Mouse (Mus musculus) monocyte, adult 2 months (primary cell): ENCODE data around the gene Stom.

Source experiments
- DNase-seq, 2 experiments: peaks; one replicate each; pipeline ENCODE4 v3.0.0; 2022; ENCODE audit warnings: low spot score in 2 of 2, low read depth in 1 of 2

The Stom gene

DNA sequence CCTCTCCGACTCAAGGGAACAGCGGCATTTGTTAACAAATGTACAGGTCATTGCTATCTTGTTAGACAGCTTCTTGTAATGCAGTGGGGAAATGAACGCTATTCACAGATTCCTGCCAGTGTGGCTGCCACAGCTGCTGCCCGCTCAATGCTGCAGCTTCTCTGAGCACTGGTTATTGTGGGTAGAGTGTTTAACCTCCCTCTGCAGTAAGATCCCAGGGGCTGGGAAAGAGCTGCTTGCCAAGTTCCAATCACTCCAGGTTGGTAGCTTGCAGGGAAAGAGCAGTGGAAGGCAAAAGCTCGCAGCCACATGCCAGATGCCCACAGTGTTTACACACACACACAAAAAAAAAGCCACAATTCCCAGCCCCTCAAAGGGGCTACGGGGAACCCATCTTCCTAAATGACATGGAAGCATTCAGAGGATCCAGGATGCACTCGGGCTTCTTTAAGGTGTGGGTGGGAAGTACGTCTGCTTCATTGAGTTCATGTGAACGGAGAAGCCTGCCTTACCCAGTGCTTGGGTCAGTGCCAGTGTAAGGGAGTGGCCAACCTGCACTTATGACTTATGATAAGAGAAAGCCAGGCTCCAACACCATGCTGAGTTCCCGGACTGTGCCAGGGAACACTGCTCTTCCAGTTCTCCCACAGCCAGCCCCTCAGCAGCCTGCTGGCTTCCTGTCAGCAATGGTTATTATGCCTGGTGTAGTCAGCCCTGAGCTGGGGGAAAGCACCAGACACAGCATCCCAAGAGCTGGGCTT, 14.2 kb downstream of the Stom start:
- no peak for DNase-seq

DNA sequence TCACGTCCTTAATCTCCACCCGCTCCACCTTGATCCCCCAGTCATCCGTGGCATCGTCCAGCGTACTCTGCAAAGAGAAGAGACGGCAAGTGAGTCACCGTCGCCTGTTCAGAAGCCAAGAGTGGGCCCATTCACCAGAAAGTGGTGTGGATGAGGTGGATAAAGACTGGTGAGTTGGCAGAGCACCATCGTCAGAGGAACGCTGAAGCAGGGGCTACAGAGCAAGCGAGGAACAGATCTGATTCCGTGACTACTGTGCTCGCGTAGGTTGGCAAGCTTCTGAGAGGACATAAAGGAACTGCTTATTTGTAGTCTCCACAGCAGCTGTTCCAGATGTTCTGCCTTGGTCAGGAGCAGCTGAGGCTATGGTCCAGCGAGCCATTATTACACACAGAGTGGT, 16.4 kb downstream of the Stom start:
- DNase-seq: no peak

DNA sequence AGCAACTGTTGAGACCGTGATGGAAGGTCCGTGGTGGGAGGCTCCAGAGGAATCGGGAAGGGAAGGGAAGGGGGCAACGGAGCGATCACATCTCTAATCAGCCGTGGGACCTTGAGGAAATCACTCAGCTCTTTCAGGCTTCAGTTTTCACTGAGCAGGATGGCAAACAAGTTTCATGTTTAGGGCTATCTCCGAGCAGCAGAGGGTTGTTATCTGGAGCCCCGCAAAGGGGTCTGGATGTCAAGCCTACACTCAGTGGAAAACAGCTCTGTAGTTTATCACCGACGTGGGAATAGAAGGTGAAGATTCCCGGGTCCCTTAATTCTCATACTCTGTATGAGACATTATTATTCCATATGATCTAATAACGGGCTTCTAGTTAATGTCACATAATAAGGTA, 18.4 kb downstream of the Stom start:
- DNase-seq: no peak

DNA sequence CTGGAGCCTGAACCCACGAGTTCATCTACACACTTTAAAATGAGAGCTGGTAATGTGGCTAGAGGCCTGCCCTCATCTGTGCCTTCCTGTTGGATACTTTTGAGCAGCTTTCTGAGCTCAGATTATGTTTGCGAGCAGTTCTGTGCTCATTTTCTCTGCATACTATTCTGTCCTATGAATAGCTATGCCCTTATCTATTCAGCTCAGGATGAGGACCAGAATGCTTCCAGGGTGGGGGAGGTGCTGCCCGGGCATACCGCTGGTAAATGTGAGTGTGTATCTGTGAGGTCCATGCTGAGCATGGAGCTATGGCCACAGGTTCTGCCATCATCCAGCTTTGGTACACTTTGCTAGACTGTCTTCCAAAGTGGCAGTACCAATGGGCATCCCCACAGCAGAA, 19.2 kb downstream of the Stom start:
- DNase-seq: no peak

DNA sequence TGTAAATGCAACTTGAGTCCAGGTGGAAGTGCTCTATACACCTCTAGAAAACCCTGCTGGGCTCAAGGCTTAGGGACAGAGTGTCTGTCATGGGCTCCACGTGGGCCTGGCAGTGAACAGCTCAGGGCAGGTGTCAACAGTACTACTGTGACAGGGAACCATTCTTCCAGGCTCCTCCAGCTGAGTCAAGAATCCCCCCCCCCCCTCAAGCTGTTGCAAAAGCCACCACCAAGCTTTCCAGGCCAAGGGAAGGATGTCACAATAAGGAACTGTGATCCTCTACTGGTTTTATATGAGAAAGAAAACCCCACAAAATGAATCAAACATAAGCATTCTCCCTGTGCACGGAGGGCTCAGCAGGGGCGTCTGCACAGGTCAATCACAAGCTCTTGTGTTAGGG, 22.5 kb downstream of the Stom start:
- DNase-seq: no peak

DNA sequence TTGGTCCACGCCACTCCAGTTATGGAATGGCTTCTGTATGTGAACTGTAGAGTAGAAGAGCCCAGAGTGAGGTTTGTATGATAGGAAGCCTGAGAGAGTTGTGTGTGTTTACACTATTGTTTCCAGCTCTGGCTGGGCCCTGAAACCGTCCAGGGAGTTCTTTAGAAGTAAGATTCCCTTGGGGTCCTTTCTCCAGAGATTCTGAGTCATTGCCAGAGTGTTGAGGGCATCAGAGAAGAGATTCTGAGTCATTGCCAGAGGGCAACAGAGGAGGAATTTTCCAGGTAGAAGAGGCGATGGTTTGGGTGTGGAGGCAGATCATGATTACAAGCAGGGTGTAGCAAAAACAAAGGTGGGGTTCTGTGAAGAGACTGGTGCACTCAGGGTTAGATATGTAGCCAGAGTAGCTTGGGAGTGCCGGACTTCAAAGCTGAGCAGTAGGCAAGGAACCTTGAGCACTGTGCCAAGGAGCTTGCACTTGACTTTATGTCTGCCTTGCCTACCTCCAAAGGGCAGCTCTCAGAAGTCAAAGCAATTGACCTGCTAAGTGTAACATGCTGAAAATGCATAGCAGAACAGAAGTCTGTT, 26.8 kb downstream of the Stom start:
- DNase-seq: no peak

DNA sequence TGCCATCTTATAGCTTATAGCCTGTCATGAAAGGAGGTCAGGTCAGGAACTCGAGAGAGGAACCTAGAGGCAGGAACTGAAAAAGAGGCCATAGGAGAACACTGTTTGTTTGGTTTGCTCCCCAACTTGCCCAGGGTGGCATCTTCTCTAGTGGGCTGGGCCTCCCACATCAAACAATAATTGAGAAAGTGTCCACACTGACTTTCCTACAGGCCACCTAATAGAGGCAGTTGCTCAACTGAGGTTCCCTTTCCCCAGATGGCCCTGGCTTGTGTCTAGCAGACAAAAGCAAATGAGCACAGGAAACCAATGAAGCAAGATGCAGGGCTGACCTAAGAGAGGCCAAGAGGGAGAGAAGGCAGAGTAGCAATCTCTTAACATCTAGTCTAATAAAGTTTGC, 28.6 kb downstream of the Stom start:
- DNase-seq: peak; percentile 36 to 43

DNA sequence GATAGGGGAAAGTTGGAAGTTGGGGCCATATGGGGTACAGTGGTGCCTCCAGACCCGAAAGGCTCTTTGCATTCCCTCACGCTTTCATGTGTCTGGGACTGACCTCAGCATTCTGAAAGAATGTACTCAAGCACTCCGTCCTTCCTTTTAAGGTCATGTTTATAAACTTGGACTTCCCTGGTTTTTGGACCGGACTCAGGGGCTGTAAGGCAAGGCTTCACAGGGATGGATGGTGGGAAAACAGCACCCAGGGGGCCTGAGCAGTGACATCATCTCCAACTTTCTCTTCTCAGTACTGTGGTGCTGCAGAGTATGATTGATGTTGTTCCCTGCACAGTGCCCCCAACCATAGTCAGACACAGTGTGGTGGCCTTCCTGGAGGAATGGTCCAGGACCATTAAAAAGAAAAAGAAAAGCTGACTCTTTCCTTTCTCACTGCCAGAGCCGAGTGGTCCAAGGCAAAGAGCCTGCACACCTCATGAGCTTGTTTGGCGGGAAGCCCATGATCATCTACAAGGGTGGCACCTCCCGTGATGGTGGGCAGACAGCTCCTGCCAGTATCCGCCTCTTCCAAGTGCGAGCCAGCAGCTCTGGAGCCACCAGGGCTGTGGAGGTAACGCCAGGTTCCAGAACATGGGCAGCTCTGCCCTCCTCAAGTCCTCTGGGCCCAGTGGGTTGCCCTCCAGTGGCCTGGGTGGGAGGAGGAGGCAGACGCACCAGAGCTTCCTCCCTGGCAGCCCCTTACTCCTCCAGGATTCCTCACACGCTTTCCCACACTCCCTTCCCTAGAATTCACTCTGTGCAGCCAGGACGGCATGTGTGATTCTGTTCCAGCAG, 34.5 kb downstream of the Stom start:
- no peak for DNase-seq

DNA sequence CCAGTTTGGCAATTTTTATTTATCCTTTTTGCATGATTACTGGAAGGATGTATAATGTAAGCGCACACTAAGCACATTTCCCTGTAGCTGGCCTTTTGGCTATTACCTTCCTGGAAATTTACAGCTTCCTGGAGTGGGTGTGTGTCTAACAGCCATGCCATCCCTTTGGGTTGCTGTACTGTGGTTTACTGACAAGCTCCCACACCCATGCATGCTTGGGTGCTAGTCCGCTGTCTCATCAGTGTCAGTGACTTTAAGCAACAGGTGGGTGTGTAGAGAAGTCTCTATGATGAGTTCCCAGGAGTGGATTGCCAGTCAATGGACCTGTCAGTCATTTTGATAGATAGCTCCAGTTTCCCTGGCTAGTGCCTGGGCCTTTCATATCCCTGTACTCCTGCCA, 37.3 kb downstream of the Stom start:
- DNase-seq: no peak

DNA sequence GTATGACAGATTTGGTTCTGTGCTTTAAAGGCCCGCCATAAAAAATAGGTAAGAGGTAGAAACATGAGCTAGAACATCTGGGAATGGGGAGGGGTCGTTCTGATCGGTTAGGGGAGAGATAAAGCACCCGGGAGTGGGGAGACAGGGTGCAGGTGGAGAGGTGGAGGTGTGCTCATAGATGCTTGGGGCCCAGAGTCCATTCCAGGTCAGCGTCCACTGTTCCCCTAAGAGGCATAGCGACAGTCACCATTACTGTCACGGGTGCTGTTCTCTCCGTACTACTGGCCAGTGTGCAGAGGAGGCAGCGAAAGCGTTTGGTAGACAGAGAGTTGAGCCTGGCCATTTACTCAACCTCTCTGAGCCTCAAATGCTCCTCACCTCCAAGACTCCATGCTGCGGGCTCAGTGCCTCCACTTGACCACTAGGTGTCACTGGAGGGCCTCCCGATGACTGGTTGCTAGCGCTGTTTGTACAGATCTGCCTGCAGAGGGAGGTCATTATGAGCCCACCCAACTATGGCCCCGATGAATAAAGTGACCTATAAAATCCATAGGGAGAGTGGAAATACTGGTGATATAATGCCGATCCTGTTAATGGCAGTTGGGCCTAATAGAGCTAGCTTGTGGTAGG, 39.0 kb downstream of the Stom start:
- DNase-seq: peak; percentile 26 to 67

DNA sequence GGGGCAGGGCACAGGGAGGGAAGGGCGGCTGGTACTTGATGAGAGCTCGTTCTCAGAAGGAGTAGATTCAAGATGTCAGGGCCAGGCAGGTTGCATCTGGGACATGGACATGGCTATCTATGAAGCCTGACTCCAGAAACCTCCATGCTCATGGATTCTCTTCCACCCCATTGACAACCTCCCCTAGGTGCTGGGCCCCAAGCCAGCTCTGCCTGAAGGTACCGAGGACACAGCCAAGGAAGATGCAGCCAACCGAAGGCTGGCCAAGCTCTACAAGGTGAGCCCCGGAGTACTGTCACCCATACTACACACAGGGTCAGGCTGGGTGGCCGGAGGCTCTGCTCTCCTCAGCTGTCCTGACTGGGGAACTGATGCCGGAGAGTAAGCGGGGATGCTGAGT, 43.5 kb downstream of the Stom start:
- no peak for DNase-seq

DNA sequence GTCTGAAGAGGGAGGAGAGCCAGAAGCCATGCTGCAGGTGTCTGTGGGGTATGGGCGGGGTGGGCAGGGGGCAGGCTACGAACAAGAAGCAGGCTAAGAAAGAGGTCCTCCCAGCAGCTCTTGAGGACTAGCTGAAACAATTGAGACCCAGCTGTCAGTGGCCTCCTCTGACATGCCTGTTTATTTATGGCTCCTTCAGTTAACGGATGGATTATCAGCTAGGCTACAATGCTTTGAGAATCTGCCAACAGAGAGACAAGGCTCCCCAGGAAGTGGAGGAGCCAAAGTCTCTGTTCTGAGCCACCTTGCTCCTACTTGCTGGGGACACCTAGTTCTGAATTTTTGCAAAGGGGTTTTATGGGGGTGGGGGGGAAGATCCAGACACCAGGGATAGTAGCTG, 44.1 kb downstream of the Stom start:
- DNase-seq: no peak

DNA sequence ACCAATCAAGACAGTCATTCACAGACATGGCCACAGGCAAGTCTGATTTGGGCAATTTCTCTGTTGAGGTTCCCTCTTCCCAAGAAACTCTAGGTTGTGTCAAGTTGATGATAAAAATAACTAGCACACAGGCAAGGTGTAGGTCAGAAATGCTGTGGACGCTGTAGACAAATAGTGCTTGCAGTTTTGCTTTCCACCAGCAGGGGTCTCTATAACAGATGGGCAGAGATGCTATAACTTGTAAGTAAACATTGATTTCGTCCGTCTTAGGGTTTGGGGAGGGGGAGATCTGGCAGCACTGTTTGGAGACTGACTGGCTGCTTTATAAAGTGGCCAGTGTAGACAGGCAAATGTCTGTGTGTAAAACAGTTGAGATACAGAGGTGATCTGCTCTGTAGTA, 44.9 kb downstream of the Stom start:
- DNase-seq: peak in 1 of 2 experiments; percentile 40

DNA sequence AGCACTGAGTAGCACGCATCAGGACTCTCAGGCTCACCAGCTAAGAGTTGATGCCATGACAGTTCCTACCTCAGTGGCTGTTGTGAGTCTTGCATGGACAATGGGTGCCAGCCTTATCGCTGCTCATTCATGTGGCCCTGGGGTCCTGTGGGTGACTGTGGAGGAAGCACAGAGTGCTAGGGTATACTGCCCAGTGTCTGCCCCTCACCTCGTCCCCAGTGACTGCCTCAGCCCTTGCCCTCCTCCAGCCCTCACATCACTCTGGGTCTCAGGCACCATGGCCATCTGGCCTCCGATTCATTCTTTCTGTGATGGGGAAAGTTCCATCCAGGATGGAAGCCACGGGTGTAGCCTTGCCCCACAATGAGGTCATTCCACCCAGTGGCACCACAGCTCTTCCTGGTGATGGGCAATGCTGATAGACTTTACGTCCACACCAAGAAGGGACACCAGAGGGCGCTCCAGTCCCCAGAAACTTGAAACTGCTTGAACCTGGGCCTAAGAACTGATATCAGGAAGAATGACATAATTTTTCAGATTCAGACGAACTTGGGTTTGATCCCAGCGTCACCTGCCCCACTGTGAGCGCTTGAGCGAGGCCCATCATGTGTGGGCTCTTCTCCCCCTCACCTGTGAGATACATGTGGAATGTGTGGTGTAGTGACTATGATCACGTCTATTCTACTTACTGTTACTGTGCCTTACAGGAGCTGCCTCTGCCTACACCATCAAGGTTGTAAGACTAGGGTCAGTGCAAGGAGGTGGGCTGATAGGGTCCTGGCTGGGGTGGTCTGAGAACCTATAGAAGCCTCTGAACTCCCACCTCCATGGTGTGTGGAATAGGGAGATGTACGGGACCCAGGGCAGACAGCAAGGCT, 47.8 kb downstream of the Stom start:
- DNase-seq: peak; percentile 61 to 73

DNA sequence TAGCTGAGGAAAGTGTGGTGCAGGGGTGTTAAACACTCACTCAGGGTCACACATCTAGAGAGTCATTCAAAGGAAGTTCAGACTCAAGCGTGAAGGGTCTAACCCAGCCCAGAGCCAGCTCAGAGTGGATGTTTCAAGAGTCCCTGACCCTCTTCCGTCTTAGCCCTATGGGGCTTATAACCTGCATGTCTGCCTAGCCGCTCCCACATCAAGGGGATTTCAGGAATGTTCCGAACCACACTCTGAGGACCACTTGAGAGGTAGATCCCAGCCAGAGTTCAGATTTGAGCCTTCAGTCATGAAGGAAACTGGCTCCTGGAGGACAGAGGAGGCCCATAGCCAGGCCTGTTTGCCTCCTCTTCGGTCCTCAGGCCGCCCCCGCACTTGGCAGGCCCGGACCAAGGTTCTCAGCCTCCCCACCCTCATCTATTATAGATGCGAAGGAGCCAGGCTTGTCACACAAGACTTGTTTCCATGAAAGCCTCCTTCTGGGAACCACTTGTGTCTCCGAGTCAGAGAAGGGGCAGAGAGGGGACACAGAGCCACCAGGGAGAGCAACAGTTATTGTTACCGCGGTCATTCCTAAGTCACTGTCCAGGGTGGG, 49.7 kb downstream of the Stom start:
- no peak for DNase-seq

DNA sequence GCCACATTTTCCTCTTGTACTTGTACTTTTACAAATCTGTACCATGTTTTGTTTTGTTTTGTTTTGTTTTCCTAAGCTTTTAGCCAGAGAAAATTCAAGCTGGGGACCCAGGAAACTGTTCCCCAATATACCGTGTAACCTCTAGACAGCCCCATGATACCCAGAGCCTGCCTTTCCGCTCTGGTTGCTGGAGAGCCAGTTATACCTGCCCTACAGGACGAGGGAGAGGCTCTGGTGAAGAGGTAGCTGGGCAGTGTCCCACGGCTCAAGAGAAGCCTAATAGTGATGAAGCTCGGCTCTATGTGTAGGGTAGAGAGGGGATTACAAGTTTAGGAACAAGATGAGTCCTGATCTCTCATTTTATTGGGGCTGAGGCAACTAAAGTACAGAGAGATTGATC, 51.6 kb downstream of the Stom start:
- no peak for DNase-seq

DNA sequence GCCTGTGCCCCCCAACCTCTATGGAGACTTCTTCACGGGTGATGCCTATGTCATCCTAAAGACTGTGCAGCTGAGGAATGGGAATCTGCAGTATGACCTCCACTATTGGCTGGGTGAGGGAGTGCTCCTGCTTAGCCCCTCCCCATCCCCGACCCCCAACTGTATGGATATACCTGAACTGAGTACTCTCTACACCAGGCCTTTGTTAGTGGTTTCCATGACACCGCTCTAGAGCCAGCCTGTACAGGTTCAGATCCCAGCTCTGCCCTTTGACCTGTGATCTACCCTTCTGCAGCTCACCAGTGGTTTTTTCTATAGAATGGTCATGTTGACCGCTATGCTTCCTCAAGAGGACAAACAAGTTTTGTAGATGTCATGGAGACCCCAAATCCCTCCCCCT, 52.8 kb downstream of the Stom start:
- no peak for DNase-seq

DNA sequence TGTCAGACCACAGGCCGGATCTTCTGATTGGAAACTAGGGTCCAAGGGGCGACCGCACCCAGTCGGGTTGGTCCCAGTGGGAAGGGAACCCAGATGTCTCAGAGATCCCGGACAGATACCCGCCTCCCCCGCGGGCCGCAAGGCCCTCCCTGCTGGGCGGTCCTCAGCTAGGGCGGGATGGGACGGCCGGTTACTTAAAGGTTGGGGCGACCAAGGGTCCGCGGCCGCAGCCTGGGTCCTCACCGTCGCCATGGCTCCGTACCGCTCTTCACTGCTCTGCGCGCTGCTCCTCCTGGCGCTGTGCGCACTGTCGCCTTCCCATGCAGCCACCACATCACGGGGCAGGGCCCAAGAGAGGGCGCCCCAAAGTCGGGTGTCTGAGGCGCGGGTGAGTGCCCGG, 54.6 kb downstream of the Stom start:
- DNase-seq: no peak

DNA sequence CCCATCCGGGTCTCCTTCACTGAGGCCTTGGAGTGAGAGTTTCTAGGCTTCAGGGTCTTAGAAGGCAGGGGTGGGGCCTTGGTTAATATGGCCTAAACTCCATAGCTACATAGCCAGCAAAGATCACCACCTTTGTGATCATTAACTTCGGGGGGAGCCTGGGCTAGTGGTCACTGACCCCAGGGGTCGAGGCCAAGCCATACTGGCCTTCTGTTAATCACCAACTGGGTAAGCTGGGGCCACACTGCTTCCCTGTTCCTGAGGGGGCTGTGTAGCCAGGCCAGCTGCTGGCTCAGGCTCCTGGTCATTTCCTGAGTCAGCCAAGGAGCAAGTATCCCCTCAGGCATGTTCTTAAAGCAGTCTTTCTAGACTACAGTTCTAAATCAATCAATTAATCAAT, 56.8 kb downstream of the Stom start:
- DNase-seq: no peak
